Mouse (Mus musculus) MEL (cell line): ENCODE measurements around the gene Plekhg5. TPM values are rescaled to one million over a fixed set of nuclear protein-coding genes. Genes with fewer than 3 reads are reported as not detected.

Source experiments
- DNase-seq: peaks from one replicate; pipeline ENCODE4 v3.0.0; 2011; ENCODE audit warnings: low read depth, low spot score
- H3K27ac ChIP-seq: 2 replicates; pipeline ENCODE4 v1.5.1; 2012; ENCODE audit warnings: low read depth, mild to moderate bottlenecking, control low read depth, low read length, moderate library complexity; ENCODE audit not compliant: control insufficient read depth
- H3K27me3 ChIP-seq, 2 experiments: fragments of 150-350 bp in 1 of 2; sonication (generic) in 1 of 2; 2 replicates each; pipeline ENCODE4 v1.6.1; 2012; ENCODE audit warnings: low read length in 2 of 2, mild to moderate bottlenecking in 2 of 2, improper control_type of control experiment in 1 of 2, moderate library complexity in 1 of 2; ENCODE audit not compliant: insufficient read depth in 2 of 2, control insufficient read depth in 1 of 2
- H3K36me3 ChIP-seq, 2 experiments: 2 replicates each; pipeline ENCODE4 v1.6.1; 2012 to 2014; ENCODE audit warnings: low read length in 2 of 2, improper control_type of control experiment in 1 of 2, inconsistent platforms in 1 of 2, mild to moderate bottlenecking in 1 of 2; ENCODE audit not compliant: insufficient read depth in 2 of 2, control insufficient read depth in 1 of 2
- H3K4me1 ChIP-seq, 2 experiments: fragments of 150-350 bp in 1 of 2; sonication (generic) in 1 of 2; 2 replicates each; pipeline ENCODE4 v1.6.1; 2012; ENCODE audit warnings: low read length in 2 of 2, improper control_type of control experiment in 1 of 2, mild to moderate bottlenecking in 1 of 2; ENCODE audit not compliant: insufficient read depth in 2 of 2, control insufficient read depth in 1 of 2
- H3K4me3 ChIP-seq, 2 experiments: fragments of 150-350 bp in 1 of 2; sonication (generic) in 1 of 2; 2 replicates each; pipeline ENCODE4 v1.5.1; 2012; ENCODE audit warnings: low read depth in 2 of 2, low read length in 2 of 2, mild to moderate bottlenecking in 2 of 2, moderate library complexity in 2 of 2, control low read depth in 1 of 2, improper control_type of control experiment in 1 of 2; ENCODE audit not compliant: control insufficient read depth in 1 of 2, insufficient read depth in 1 of 2
- H3K79me2 ChIP-seq: 2 replicates; pipeline ENCODE4 v1.6.1; 2012; ENCODE audit warnings: mild to moderate bottlenecking, low read length, moderate library complexity; ENCODE audit not compliant: control insufficient read depth, poor library complexity, insufficient read depth
- H3K9ac ChIP-seq: 2 replicates; pipeline ENCODE4 v1.6.1; 2012; ENCODE audit warnings: low read depth, mild to moderate bottlenecking, control low read depth, low read length, moderate library complexity; ENCODE audit not compliant: control insufficient read depth, poor library complexity, severe bottlenecking
- H3K9me3 ChIP-seq: fragments of 150-350 bp; sonication (generic); replicated peaks from 2 replicates; pipeline ENCODE4 v1.6.1; 2012; ENCODE audit warnings: mild to moderate bottlenecking, low read length, improper control_type of control experiment, moderate library complexity; ENCODE audit not compliant: insufficient read depth
- BHLHE40 ChIP-seq: IDR thresholded peaks from 2 replicates; pipeline ENCODE4 v1.6.1; 2012; ENCODE audit warnings: low read depth, mild to moderate bottlenecking, inconsistent platforms, low read length, improper control_type of control experiment, borderline replicate concordance
- CTCF ChIP-seq, 3 experiments: IDR thresholded peaks in 2 of 3; conservative IDR thresholded peaks in 1 of 3; 2 replicates each; pipeline ENCODE4 v1.5.1; 2011 to 2012; ENCODE audit warnings: low read length in 3 of 3, low read depth in 2 of 3, mild to moderate bottlenecking in 2 of 3, improper control_type of control experiment in 1 of 3, inconsistent platforms in 1 of 3, mixed read lengths in 1 of 3, moderate library complexity in 1 of 3; ENCODE audit not compliant: control insufficient read depth in 1 of 3, insufficient read depth in 1 of 3, poor library complexity in 1 of 3, severe bottlenecking in 1 of 3
- ELF1 ChIP-seq: IDR thresholded peaks from 2 replicates; pipeline ENCODE4 v1.6.1; 2014; ENCODE audit warnings: low read depth, mild to moderate bottlenecking, inconsistent platforms, low read length, improper control_type of control experiment, moderate library complexity
- EP300 ChIP-seq, 2 experiments: IDR thresholded peaks; 2 replicates each; pipeline ENCODE4 v1.6.1; 2011; ENCODE audit warnings: improper control_type of control experiment in 2 of 2, low read length in 2 of 2, low read depth in 1 of 2, mild to moderate bottlenecking in 1 of 2
- ETS1 ChIP-seq: IDR thresholded peaks from 2 replicates; pipeline ENCODE4 v1.6.1; 2012; ENCODE audit warnings: low read depth, mild to moderate bottlenecking, inconsistent platforms, low read length, improper control_type of control experiment, moderate library complexity
- GABPA ChIP-seq: IDR thresholded peaks from 2 replicates; pipeline ENCODE4 v1.6.1; 2012; ENCODE audit warnings: low read depth, mild to moderate bottlenecking, inconsistent platforms, low read length, improper control_type of control experiment, moderate library complexity
- HCFC1 ChIP-seq: IDR thresholded peaks from 2 replicates; pipeline ENCODE4 v1.6.1; 2012; ENCODE audit warnings: low read depth, mild to moderate bottlenecking, inconsistent platforms, low read length, improper control_type of control experiment, moderate library complexity
- KAT2A ChIP-seq: conservative IDR thresholded peaks from 2 replicates; pipeline ENCODE4 v1.6.1; 2012; ENCODE audit warnings: low read depth, low read length, improper control_type of control experiment, inconsistent platforms
- MAFK ChIP-seq: IDR thresholded peaks from 2 replicates; pipeline ENCODE4 v1.6.1; 2011; ENCODE audit warnings: low read depth, mild to moderate bottlenecking, low read length, improper control_type of control experiment, borderline replicate concordance
- MAX ChIP-seq: IDR thresholded peaks from 2 replicates; pipeline ENCODE4 v1.6.1; 2011; ENCODE audit warnings: low read length, improper control_type of control experiment
- MAZ ChIP-seq: IDR thresholded peaks from 2 replicates; pipeline ENCODE4 v1.6.1; 2012; ENCODE audit warnings: low read depth, mild to moderate bottlenecking, inconsistent platforms, low read length, improper control_type of control experiment
- MEF2A ChIP-seq: IDR thresholded peaks from 2 replicates; pipeline ENCODE4 v1.6.1; 2014; ENCODE audit warnings: low read depth, mild to moderate bottlenecking, inconsistent platforms, low read length, improper control_type of control experiment; ENCODE audit not compliant: poor library complexity, insufficient replicate concordance, severe bottlenecking; ENCODE audit errors: extremely low read depth
- MYB ChIP-seq: IDR thresholded peaks from 2 replicates; pipeline ENCODE4 v1.6.1; 2011; ENCODE audit warnings: mild to moderate bottlenecking, low read depth, low read length, improper control_type of control experiment
- NELFE ChIP-seq: IDR thresholded peaks from 2 replicates; pipeline ENCODE4 v1.6.1; 2011; ENCODE audit warnings: low read depth, low read length, improper control_type of control experiment
- POLR2A ChIP-seq, 2 experiments: IDR thresholded peaks; 2 replicates each; pipeline ENCODE4 v1.6.1; 2011 to 2012; ENCODE audit warnings: low read length in 2 of 2, mild to moderate bottlenecking in 2 of 2, control low read depth in 1 of 2, improper control_type of control experiment in 1 of 2, low read depth in 1 of 2, moderate library complexity in 1 of 2; ENCODE audit not compliant: control insufficient read depth in 1 of 2, insufficient read depth in 1 of 2, poor library complexity in 1 of 2
- RAD21 ChIP-seq: IDR thresholded peaks from 2 replicates; pipeline ENCODE4 v1.6.1; 2011; ENCODE audit warnings: mild to moderate bottlenecking, low read depth, low read length, improper control_type of control experiment
- TAL1 ChIP-seq: IDR thresholded peaks from 2 replicates; pipeline ENCODE4 v1.6.1; 2012; ENCODE audit warnings: mild to moderate bottlenecking, inconsistent platforms, low read length, moderate library complexity, mixed read lengths
- TBP ChIP-seq: IDR thresholded peaks from 2 replicates; pipeline ENCODE4 v1.8.0; 2011; ENCODE audit warnings: low read depth, low read length, improper control_type of control experiment
- UBTF ChIP-seq: IDR thresholded peaks from 2 replicates; pipeline ENCODE4 v1.6.1; 2012; ENCODE audit warnings: low read depth, mild to moderate bottlenecking, inconsistent platforms, low read length, improper control_type of control experiment, moderate library complexity, borderline replicate concordance; ENCODE audit not compliant: insufficient read depth
- USF2 ChIP-seq, 2 experiments: IDR thresholded peaks; 2 replicates each; pipeline ENCODE4 v1.6.1; 2011 to 2012; ENCODE audit warnings: improper control_type of control experiment in 2 of 2, low read length in 2 of 2, borderline replicate concordance in 1 of 2, inconsistent platforms in 1 of 2, low read depth in 1 of 2, mild to moderate bottlenecking in 1 of 2; ENCODE audit not compliant: insufficient read depth in 1 of 2
- polyA plus RNA-seq, 2 experiments: library from polyadenylated mRNA; stranded (reverse) in 1 of 2; unstranded in 1 of 2; fragments of >175 nt in 1 of 2; fragments of >200 nt in 1 of 2; gene quantifications; 2 replicates each; pipeline versions ENCODE4 v1.2.1 to v1.2.4; 2012; ENCODE audit warnings: low replicate concordance in 2 of 2, low read depth in 1 of 2; ENCODE audit not compliant: insufficient read length in 2 of 2, insufficient read depth in 1 of 2, missing spikeins in 1 of 2
- total RNA-seq: library from RNA; depleted of rRNA; stranded (reverse); fragments of 300-350 nt; gene quantifications from 2 replicates; pipeline ENCODE4 v1.2.3, GENCODE M21; 2012

Gene Plekhg5
- total and polyA plus RNA-seq, 3 experiments, result 10.8 to 19.6 TPM; not detected in 1

DNA sequence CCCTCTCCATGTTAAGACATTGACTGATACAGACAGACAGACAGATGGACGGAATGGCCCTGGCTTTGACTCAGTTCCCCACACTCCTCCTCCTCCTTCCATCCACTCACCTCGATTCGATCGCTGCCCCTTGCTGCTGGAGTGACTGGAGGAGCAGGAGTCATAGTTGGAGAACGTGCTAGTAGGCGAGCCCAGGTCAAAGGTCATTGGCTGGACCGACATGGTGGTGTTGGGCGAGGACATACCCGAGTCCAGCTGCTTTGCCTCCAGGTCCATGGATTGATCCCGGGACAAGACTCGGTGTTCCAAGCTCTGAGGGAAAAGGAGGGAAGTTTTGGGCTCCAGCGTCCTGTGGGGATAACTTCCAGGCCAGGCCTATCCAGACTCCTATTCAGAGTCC lies 63.1 kb downstream of the Plekhg5 start:
- TF ChIP-seq ELF1 (no peak), POLR2A (IDR thresholded peaks at IDR 0.05; ENCODE audit: control insufficient read depth in 1 of 2, insufficient read depth in 1 of 2, low read depth in 1 of 2, low read length in 2 of 2, poor library complexity in 1 of 2) (no peak), BHLHE40 (no peak), USF2 (IDR thresholded peaks at IDR 0.05; ENCODE audit: borderline replicate concordance in 1 of 2, insufficient read depth in 1 of 2, low read depth in 1 of 2, low read length in 2 of 2) (no peak), KAT2A (no peak), TAL1 (no peak), UBTF (no peak), ETS1 (no peak), GABPA (no peak), NELFE (no peak), EP300 (IDR thresholded peaks at IDR 0.05; ENCODE audit: low read depth in 1 of 2, low read length in 2 of 2) (no peak), MYB (no peak), MAFK (no peak), MAX (no peak), HCFC1 (no peak)
- H3K27ac ChIP-seq, result no peak overlapping the region
- DNase-seq, result no peak
- H3K79me2 ChIP-seq, result no peaks in the 10 kb centered on the region; the same call in 1 of the 2 replicates
- no peaks in the 10 kb centered on the region for H3K9me3 ChIP-seq
- H3K4me3 ChIP-seq, result no peak overlapping the region
- no peaks in the 10 kb centered on the region for H3K27me3 ChIP-seq
- no peaks in the 10 kb centered on the region; a peak in 1 of 4 replicates for H3K36me3 ChIP-seq
- no peak overlapping the region for H3K9ac ChIP-seq
- peaks cover 0 to 9% of the 10 kb centered on the region in 2 experiments; a peak in 2 of 4 replicates for H3K4me1 ChIP-seq

DNA sequence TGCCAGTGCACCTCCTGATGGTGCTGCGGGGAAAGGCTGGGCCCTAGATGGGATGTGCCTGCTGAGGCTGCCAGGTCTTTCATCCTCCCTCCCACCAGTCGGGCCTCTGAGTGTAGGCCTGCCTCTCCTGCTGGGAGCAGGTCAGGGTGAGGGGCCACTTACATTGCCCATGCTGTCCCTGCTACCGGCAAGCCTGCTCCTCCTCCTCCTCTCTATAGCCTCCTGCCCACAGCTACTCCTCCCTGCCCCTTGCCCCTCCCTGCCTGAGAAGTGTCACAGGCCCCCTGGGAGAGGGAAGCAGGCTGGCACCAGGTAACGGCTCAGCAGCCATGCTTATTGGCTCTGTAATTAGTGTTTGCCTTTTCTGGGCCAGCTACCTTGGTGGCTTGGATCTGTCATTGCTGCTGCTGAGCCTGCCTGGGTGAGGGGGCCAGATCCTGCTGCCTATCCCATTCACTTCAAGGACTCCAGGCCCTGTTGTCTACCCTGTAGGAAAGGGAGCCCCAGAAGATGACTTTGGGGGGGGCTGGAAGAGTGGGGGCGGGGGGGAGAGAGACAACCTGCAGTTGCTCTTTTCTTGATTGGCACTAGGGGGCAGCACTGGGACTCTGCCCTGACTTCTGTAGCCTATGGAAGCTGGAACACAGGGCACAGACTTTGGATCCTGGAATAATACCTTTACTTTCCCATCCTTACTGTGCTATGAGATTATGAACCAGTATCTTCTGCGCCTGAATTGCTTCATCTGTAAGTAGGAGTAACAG lies 64.0 kb downstream of the Plekhg5 start:
- Histone ChIP-seq H3K27me3 (no peaks in the 10 kb centered on the region), H3K4me3 (no peak overlapping the region), H3K79me2 (no peaks in the 10 kb centered on the region; the same call in 1 of the 2 replicates), H3K9me3 (no peaks in the 10 kb centered on the region), H3K36me3 (no peaks in the 10 kb centered on the region; a peak in 1 of 4 replicates), H3K9ac (no peak overlapping the region), H3K4me1 (peaks cover 0 to 9% of the 10 kb centered on the region in 2 experiments; a peak in 2 of 4 replicates), H3K27ac (no peak overlapping the region)
- DNase-seq, result peak; percentile 65
- TF ChIP-seq RAD21 (no peak), TAL1 (no peak), MEF2A (no peak), MAZ (peak; percentile 63), TBP (no peak), CTCF (IDR thresholded peaks at IDR 0.05 in 2 of 3, conservative IDR thresholded peaks at IDR 0.05 in 1 of 3; ENCODE audit: control insufficient read depth in 1 of 3, insufficient read depth in 1 of 3, low read depth in 2 of 3, low read length in 3 of 3, poor library complexity in 1 of 3, severe bottlenecking in 1 of 3) (peak; percentile 71 to 91 (median 82))
